Mouse (Mus musculus) kidney, adult 18-20 months (tissue): ENCODE measurements at regions not wholly inside any gene's neighbourhood (a gene's known extent, or its start where the extent isn't known, plus 50 kb on each side); places are given as distances from the start of the nearest gene placed in this dataset.

Source experiments
- DNase-seq: peaks from one replicate; pipeline ENCODE4 v3.0.0; 2021

DNA sequence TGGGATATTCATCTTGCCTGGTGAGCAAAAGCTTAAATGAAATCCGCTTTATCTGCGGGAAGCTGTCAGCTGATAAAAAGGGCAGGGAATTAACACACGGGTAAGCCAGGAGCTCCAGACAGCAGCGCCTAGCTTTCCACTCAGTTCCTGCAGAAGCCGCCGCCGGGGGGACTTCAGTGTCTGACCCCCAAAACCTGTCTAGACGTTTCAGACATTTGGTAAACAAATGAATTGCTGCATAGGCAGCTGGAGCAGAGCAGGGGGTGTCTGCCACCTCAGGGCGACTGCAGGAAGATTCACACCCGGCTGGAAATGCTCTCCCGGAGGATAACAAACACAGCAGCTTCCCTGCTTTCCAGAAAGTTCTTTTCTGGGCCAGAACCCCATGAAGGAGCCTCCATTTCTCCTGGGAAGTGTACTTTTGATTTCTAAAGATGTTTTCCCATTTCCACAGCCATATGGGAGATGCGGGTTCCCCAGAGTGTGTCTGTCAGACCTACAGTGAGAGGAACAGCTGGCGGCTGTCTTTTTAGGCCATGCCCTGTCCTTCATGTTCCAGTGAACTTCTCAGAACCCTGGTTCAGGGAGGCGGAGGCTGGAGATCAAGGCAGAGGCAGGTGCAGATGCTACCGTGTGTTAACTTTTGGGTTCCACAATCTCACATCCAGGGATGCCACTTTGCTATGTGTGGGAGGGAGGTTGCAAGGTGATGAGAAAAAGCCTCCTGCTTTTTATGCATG, 58.7 kb upstream of the Pmepa1 start:
- DNase-seq, result peak; percentile 27

DNA sequence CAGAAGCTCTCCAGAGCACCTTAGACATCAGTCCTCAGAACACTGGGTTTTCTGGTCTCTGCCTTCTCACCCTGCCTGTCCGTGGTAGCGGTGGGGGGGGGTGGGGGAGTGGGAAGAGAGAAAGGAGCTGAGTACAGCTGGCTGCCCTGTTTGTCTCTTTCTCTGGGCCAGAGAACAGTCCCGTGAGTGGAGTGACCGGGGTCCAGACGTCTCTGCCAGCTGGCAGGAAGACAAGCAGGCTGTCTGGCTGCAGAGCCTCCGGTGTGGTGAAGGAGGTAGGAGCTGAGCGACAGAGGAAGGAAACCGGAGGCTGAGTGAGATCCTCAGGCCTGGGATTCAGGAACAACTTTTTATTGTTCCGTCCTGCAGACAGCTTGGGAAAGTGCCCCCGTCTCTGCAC, 59.5 kb upstream of the Pmepa1 start:
- DNase-seq, result peak; percentile 84

DNA sequence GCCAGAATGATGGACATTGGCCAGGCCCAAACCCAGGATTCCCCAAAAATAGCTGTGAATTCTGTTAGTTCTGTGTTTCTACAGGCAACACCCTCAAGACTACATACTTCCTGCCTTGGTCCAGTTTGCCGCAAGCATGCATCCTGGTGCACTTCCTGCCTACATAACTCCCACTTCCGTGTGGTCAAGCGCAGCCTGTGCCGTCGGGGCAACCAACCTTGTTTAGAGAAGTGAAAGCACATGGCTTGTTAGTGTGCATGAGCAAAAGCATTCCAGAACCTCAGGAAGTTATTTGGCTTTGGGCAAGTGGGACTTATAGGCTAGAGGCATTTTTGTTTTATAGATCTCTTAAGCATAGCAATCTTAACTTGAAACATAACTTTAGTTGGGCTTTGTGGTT, 61.3 kb upstream of the Pmepa1 start:
- DNase-seq, result no peak

DNA sequence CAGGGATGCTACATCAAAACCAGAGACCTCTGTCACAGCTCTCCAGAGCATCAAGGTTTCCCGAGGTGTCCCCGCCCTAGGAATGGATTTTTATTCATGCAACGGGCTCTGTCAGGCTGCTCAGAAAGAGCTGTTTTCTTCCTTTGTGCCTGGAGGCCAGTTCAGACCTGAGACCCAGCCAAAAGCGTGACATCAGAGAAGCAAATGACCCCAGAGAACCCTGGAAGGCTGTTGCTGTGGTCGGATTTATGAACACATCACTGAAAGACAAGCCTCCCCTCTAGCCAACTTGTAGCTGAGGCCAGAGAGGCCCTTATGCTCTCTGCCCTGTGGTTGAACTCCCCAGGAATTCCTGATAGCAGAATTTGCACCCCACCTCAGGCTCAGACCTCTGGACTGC, 62.3 kb upstream of the Pmepa1 start:
- DNase-seq, result peak; percentile 41

DNA sequence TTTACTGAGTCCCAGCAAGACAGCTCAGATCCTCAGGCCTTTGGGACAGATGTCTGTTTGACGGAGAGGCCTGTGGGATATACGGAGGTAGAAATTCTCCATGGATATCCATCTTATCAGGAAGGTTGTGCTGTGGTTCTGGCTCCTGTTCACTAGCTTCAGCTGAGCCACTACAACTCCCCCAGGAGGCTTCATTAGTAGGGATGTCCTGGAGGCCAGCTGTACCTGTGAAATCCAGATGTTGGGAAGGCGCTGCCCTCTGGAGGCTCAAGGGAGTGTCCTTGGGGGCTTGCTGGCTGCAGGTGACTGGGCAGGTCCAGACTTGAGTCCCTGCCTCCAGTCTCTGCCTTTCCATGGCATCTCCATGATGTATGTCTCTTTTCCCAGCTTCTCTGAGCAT, 62.9 kb upstream of the Pmepa1 start:
- DNase-seq, result no peak

DNA sequence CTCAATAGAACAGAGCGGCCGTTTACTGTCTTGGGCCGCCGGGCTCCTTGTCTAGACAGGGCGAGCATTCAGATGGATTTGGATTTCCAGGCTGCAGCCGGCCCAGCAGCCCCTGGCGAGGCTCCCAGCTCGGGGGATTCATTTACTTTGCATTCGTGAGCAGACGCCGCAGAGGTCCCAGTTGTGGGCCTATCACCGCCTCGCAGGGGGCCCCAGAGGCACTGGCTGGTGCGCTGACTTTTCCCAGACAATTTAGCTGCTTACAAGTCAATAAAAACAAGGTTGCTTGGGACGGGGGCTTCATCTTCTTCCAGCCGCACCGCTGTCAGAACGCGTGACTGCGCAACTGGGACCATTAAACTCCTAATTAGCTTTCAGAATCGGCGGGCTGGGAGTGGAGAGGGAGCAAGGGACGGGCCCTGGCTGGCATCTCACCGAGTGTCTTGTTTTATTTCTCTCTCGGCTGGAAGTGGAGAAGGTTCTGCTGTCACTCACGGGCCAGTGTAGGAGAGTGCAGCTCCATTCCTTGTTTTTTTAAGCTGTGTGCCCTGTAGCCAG, 63.8 kb upstream of the Pmepa1 start:
- no peak for DNase-seq

DNA sequence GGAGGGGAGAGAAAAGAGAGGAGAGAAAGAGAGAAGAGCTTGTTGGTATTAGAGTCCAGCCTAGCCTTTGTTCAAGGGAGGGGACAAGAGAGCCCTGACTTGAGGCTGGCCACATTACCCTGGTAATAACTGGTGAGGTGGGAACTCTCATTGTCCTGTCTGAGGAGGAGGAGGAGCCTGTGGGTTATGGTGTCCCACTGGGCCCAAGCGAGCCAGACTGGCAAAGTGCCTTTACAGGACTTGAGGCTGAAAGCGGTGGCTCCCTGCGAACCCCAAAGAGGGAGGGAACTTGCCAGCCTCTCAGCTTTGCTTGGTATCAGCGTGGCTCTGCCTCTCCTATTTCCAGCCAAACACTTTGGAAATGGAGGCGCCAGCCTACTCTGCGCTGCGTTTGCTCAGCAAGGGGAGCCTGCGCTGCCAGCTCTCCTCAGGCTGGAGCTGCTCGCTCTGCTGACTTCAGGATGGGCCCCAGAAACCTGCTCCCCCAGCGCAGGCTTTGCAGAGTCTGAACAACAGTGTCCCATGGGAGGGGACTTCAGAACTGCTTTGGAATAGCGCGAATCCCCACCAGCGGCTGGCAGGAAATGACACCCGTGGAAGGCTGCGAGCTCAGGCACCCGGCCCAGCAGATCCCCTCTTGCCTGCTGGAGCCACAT, 66.4 kb upstream of the Pmepa1 start:
- no peak for DNase-seq

DNA sequence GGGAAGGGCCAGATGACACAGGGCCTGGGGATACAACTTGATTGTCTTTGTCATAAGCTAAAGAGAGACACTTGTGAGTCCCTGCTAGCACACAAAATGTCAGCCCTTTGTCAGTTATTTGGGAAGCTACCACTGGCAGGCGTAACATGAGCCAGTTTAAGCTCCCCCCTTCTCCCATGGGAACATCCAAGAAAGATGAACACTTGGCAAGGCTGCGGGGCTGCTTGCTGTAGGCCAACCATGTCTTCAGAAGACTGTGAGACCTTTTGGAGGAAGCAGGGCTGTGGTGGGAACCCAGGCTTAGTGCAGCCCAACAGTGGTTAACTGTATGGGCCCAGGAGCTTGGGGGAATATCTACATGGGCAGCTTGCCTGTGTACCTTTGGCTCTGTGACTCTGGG, 67.3 kb upstream of the Pmepa1 start:
- DNase-seq, result no peak

DNA sequence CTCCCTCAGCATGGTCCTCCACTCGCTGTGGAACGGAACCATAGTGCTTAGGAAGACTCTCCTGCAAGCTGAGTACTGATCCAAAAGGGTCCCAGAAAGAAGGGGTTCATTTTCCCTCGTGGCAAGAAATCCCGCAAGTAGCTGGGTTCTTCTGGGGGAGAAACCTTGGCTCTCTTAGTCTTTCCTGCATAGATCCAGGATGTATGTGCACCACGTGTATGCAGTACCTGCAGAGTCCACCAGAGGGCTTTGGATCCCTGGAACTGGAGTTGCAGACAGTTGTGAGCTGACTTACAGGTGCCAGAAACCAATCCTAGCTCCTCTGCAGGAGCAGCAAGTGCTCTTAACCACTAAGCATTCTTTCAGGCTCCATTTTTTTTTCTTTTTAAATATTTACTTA, 67.9 kb upstream of the Pmepa1 start:
- no peak for DNase-seq

DNA sequence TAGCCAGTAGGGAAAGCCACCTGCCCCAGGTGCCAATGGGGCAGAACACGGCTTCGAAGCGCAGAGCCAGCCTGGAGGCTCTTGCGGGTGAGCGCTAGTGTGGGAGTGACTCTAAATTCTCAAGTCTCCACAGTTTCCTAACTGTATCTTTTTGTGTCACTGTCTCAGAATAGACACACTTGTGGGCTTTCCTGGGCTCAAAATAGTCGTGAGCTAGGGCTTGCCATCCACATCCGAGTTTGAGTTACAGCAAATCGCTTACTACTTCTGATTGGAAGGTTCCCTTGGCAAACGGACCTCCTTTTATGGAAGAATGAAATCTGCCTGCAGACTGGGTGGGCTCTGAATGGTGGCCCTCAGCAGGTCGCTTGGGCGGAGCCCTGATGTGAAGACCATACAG, 71.0 kb upstream of the Pmepa1 start:
- DNase-seq, result no peak

DNA sequence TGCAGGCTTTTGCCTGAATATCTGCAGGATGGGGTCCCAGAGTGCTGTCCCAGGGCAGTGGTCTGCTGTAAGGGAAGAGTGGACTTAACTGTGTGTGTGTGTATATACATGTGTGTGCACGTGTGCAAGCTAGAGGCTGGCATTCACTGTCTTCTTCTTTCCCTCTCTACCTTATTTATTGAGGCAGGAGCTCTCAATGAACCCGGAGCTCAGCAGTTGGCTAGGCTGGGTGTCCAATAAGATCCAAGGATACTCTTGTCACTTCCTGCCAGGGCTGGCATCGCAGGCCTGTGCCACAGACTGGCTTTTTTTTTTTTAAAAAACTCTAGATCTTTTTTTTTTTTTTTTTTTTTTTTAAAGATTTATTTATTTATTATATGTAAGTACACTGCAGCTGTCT, 72.4 kb upstream of the Pmepa1 start:
- no peak for DNase-seq

DNA sequence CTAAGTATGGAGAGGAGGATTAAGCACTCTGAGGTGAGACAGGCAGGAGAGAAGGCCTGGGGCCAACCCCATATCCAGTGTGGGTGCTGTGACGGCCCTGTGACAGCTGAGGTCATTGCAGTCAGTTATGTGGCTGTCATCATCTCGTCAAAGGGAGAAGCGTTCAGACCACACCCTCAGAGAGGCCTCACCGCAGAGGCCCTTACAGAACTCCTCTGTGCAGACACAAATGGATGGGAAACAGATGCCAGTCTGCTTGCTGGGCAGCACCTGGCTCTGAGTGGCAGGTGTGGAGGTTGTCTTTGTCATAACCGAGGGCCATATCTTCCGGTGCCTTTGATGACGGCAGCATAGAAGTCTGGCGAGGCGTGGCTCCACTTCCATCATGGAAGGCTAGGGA, 73.2 kb upstream of the Pmepa1 start:
- DNase-seq, result no peak

DNA sequence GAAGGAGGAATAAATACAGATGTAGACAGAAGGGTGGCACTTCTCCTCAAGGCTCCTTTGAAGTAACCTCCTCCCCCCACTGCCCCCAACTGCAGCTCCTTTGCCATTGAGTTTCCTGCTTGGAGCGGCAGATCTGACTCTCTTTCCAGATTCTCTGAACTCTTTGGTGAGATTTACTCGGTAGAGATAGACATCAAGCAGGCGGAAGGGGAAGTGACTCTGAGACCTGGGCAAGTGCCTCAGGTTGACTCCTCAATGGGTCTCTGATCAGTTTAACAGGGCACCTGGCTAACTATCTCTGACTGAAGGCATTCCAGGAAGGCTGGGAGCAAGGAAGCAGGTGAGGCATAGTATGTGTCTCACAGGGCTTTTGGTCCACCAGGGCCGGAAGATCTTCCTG, 73.6 kb upstream of the Pmepa1 start:
- no peak for DNase-seq

DNA sequence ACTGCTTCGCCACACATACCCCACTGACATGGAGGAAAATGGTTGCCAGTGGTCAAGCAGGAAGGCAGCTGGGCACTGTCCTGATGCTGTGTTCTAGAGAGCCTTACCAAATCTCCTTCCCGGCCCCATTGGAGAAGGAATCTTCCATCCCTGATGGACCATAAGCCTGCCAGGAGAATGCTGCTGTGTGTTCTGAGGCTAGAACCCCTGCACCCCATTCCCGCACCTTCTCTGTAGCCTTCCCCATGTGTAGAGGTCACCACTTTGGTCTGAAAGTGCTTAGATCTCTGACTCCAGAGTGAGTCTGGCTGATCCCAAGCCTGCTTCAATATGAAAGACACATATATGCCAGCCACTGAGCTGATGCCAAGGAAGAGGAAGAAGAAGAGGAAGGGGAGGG, 74.1 kb upstream of the Pmepa1 start:
- DNase-seq, result no peak

DNA sequence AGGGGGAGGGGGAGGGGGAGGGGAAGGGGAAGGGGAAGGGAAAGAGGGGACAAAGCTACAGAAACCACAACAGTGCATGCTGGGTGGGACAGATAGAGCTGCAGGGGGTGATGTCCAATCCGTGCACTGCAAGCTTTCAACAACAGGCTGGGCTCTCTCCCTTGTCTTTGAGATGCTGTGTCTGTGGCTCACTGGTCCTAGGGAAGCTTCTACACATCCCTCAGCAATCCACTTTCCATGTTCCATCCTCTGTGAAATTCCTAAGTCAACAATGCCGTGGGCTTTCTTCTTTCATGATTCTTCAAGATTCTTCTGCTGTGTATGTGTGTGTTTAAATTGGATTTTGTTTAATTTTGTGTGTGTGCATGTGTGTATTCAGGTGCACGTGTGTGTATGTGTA, 74.5 kb upstream of the Pmepa1 start:
- DNase-seq, result no peak

DNA sequence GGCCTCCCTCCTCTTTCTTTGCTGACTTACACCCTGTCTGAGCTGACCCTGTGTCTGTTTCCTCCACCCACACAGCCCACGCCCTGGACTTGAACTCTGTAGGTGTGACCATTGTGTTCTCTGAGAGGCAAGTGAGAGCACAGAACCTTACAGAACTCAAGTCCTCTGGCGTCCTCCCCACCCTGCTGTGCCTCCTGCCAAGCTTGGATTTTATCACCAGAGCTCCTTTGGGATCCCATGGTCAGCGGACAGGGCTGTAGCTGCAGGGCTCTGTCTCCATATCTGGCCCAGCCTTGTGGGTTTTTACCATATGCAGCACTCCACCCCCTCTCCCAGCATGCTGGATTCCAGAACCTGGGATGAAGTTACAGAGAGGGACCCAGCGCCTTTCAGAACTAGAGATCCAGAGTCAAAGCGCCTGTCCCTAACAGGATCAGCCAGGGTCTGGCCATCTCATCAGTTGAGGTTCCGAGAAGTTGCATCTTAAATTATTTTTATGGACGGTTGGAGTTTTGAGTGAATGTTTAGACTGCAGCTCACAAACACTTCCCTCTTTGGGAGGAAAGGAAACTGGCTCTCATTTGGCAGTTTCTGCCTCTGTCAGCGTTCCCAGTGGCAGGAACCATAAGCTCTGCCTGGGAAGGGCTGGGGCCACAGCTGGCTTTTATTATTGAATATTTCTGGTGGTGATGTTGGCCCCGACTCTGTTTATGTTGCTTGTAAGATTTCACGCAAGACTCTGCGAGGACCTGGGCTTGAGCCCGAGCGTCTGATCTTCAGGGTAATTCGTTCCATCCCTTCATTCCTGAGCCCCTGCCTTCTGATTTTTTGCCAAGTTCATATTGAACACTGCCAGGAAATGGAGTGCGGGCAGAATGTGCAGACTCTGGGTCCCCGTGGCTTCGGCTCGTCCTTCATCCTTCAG, 75.8 kb upstream of the Pmepa1 start:
- DNase-seq, result peak; percentile 33

DNA sequence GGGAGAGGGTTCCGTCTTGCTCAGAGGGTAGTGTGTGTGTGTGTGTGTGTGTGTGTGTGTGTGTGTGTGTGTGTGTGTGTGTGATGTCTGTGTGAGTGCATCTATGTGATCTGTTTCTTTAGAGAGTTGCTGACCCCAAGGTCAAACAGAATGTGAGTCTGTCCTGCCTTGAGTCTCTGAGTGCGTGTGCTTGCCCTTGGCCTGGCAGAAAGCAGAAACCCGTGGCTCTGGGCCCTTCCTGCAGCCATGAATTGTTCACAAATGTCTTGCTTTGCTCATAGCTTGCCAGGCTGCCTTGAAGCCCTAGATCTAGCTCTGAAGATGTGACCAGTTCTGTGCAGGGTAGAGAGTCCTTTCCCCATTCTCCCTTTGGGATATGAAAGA, 76.4 kb upstream of the Pmepa1 start:
- DNase-seq, result no peak

DNA sequence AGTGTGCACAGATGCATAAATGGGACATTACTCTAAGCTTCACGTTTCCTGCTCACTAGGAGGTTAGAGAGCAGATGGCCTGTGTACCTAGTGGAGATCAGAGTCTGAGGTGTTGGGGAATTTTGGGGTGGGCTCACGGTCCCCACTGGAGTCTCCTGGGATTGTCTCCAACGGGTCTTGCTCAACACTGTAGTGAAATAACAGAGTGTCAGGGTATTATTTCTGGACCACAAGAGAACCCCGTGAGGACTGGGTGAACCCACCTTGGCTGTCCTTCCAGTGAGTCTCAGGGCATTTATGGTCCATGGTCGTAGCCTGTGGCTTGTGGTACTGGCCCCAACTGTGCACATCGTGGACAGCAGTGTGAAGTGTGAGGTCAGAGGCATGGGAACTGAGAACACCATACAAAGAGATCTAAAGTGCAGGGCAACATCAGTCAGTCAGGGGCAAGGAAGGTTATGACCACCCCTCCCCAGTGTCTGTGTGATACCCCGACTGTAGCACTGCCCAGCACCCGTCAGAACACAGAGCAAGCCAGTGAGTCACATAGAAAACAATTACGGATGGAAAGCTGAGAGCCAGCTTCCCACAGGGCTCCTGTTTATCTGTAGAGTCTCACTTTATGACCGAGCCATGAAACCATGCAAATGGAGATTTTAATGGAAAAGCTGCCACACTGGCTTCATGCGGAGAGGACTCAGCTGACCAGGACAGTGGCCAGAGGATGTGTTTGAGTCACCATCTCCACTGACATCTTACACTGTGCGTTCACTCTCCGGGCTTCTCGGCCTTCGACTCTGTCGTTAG, 77.3 kb upstream of the Pmepa1 start:
- DNase-seq, result no peak

DNA sequence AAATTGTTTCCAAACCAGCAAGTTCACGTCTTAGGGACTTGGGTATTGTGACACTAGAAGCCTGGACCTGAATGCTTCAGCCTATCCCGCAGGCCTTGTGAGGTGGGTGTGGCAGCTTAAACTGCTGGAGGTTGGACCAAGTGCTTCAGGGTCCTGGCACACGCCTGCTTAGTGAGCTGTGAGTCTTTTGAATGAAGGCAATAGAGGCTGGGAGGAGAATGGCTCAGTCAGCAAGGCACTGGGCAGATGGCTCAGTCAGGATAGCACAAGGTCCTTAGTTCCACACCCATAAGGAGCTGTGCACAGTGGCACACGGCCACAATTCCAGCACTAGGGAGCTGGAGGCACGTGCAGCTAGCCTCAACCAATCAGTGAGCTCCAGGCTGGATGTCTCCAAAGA, 80.5 kb upstream of the Pmepa1 start:
- no peak for DNase-seq

DNA sequence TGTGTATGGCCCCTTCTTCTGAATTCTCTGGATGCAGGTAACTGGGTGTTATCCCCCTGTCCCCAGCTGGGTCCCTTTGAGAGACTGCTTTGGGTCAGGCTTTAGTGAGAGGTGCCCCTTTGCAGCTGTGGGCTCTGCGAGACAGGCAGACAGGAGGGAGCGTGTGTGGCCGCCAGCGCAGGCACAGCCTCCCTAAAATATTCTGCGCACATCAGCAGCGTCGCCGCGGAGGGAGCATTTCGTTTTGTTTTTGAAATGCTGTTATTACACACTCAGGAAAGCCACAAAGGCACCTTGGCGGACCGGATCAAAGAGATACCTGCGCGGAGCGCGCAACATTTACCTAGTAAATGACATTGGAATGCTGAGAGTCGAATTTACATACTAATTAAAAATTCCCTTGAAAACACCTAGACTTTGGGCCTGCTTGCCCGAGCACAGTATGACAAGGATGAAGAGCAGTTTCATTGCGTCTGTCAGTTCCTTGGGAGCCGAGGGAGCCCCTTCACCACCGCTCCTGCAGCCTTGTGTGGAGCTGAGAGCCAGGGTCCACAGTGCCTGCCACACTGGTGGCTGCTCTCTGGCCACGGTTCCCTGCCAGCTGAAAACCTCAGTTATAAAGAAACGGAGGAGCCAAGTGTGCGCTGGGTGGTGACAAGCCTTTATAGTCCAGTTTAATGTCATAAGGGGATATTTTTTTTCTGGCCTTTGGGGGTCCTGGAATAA, 89.3 kb upstream of the Pmepa1 start:
- no peak for DNase-seq

DNA sequence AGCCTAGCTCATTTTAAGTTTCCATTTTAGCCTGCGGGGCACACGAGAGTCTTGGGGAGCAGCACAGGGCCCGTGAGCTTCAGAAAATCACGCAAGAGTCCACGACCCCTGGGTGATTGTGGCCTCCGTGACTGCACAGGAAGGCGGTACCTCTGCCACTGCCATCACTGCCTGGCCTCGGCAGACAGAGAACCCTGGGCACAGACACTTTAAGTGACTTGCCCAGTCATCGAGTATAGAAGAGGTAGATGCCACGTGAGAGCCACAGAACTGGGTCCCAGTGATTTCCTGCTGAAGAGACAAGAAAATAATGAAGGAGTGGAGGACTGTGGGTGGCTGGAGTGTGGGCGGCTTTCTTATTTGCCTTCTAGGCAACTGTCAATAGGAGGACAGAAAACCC, 90.4 kb upstream of the Pmepa1 start:
- DNase-seq, result no peak

DNA sequence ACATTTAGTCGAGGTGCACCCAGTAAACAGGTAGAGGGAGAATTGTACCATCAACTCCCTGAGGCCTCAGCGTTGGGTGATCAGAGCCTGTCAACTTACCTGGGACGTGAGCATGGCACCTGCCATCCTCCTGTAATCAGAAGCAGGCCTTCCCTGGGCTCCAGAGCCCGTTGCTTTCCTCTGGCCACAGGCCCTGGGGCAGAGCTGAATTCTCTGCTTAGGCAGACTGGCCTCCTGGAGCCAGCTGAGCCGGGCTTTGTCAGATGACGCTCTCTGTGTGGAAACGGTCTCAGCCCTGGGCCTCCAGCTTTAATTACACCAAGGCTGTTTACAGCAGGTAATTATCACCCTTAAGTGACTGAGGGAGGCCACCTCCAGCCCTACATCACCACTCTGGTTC, 92.6 kb upstream of the Pmepa1 start:
- DNase-seq, result no peak
